Mouse (Mus musculus) gastrocnemius, postnatal 10 days (tissue): Measurements from ENCODE around the gene Gjb3. TPM values are rescaled to one million over a fixed set of nuclear protein-coding genes. Genes with fewer than 3 reads are reported as not detected.

ENCODE experiments used
- DNase-seq: peaks from one replicate; pipeline ENCODE4 v3.0.0; 2021; ENCODE audit warnings: mixed read lengths
- long read RNA-seq, 2 experiments: library from polyadenylated mRNA; stranded (forward); transcript quantifications; one replicate each; pipeline ENCODE4 v2.0.0; 2021
- total RNA-seq, 2 experiments: library from RNA; stranded (reverse); gene quantifications; 2 replicates each; pipeline ENCODE4 v1.2.3; 2021

Gene Gjb3
- total RNA-seq = not detected
- long read RNA-seq, experiment 1 = 0 reads
- long read RNA-seq, experiment 2 = 0 reads

GRCm38 (mm10) chr4:127330181-127331100 lies at the start of gene Gjb3:
Gene Gjb3, minus strand, starts transcription at chr4:127330844.
- DNase-seq = no peak

- no peak for DNase-seq
These were observed 46.7 kb upstream of the Gjb3 start for GRCm38 (mm10) chr4:127377344-127377743.

- DNase-seq = no peak
These were observed 45.0 kb upstream of the Gjb3 start for GRCm38 (mm10) chr4:127375541-127376177.

GRCm38 (mm10) chr4:127374645-127375044 lies 44.0 kb upstream of the Gjb3 start:
- no peak for DNase-seq

- no peak for DNase-seq
These were observed 42.8 kb upstream of the Gjb3 start for GRCm38 (mm10) chr4:127373491-127373890.

- no peak for DNase-seq
These were observed 40.9 kb upstream of the Gjb3 start for GRCm38 (mm10) chr4:127371546-127371945.

GRCm38 (mm10) chr4:127370447-127370846 lies 39.8 kb upstream of the Gjb3 start:
- no peak for DNase-seq

GRCm38 (mm10) chr4:127368379-127368973 lies 37.8 kb upstream of the Gjb3 start:
- DNase-seq = peak; percentile 70

- no peak for DNase-seq
These were observed 35.2 kb upstream of the Gjb3 start for GRCm38 (mm10) chr4:127365834-127366233.

- DNase-seq = no peak
These were observed 34.8 kb upstream of the Gjb3 start for GRCm38 (mm10) chr4:127365433-127365832.

- DNase-seq = no peak
These were observed 33.8 kb upstream of the Gjb3 start for GRCm38 (mm10) chr4:127364431-127364830.

GRCm38 (mm10) chr4:127363331-127363730 lies 32.7 kb upstream of the Gjb3 start:
- DNase-seq = no peak

GRCm38 (mm10) chr4:127362520-127362919 lies 31.9 kb upstream of the Gjb3 start:
- DNase-seq = no peak

- DNase-seq = no peak
These were observed 27.4 kb upstream of the Gjb3 start, which contains the start of gene Gjb5 for GRCm38 (mm10) chr4:127358018-127358417. Gene Gjb5, minus strand, starts transcription at chr4:127358181.

- DNase-seq = no peak
These were observed 24.2 kb upstream of the Gjb3 start for GRCm38 (mm10) chr4:127354506-127355485.

- no peak for DNase-seq
These were observed 23.4 kb upstream of the Gjb3 start, which contains the start of gene Gjb4 for GRCm38 (mm10) chr4:127353951-127354438. Gene Gjb4, minus strand, starts transcription at chr4:127354081.

GRCm38 (mm10) chr4:127352594-127352993 lies 21.9 kb upstream of the Gjb3 start:
- DNase-seq = no peak

GRCm38 (mm10) chr4:127349560-127350300 lies 19.1 kb upstream of the Gjb3 start:
- no peak for DNase-seq

GRCm38 (mm10) chr4:127345000-127345399 lies 14.4 kb upstream of the Gjb3 start:
- no peak for DNase-seq

GRCm38 (mm10) chr4:127341372-127341771 lies 10.7 kb upstream of the Gjb3 start:
- no peak for DNase-seq

- no peak for DNase-seq
These were observed 7.0 kb upstream of the Gjb3 start for GRCm38 (mm10) chr4:127337668-127338067.
